Mouse (Mus musculus): ENCODE measurements around the gene Adora3. TPM values are rescaled to one million over a fixed set of nuclear protein-coding genes. Genes with fewer than 3 reads are reported as not detected.

Adora3 gene
- polyA plus RNA-seq, 1 experiment from 2014 or later, result 0.90 TPM

GRCm38 (mm10) chr3:105927561-105928194 is 57.0 kb downstream of the Adora3 start:
- H3K4me2 ChIP-seq (replicated peaks), result no peak overlapping the region
- H3K27ac ChIP-seq, result no peak overlapping the region
- ATAC-seq (ENCODE audit: low FRiP score, low read depth), result no peak
- H3K4me1 ChIP-seq, result no peaks in the 10 kb centered on the region
- H3K9ac ChIP-seq, result no peak overlapping the region
- no peaks in the 10 kb centered on the region for H3K9me3 ChIP-seq
- H3K27me3 ChIP-seq, result no peaks in the 10 kb centered on the region
- WGBS, result 78% methylated on average over 7 of the region's 7 CpGs
- H3K36me3 ChIP-seq, result no peaks in the 10 kb centered on the region
- no peak overlapping the region for H3K4me3 ChIP-seq

- H3K27me3 ChIP-seq, result no peaks in the 10 kb centered on the region
- H3K27ac ChIP-seq, result no peak overlapping the region
- H3K9me3 ChIP-seq, result no peaks in the 10 kb centered on the region
- H3K4me1 ChIP-seq, result no peaks in the 10 kb centered on the region
- no peak overlapping the region for H3K9ac ChIP-seq
- no peak for ATAC-seq (ENCODE audit: low FRiP score, low read depth)
- 89% methylated on average over 3 of the region's 3 CpGs for WGBS
- no peak overlapping the region for H3K4me3 ChIP-seq
- H3K36me3 ChIP-seq, result no peaks in the 10 kb centered on the region
- H3K4me2 ChIP-seq (replicated peaks), result no peak overlapping the region
Measured at GRCm38 (mm10) chr3:105928195-105928569, 57.5 kb downstream of the Adora3 start.

GRCm38 (mm10) chr3:105928781-105929180 is 58.1 kb downstream of the Adora3 start:
- Histone ChIP-seq H3K9ac (no peak overlapping the region), H3K27me3 (no peaks in the 10 kb centered on the region), H3K27ac (no peak overlapping the region), H3K9me3 (no peaks in the 10 kb centered on the region), H3K4me2 (replicated peaks) (no peak overlapping the region), H3K4me3 (no peak overlapping the region), H3K36me3 (no peaks in the 10 kb centered on the region), H3K4me1 (no peaks in the 10 kb centered on the region)
- no peak for ATAC-seq (ENCODE audit: low FRiP score, low read depth)
- WGBS, result 86% methylated on average over 6 of the region's 6 CpGs

- no peak overlapping the region for H3K27ac ChIP-seq
Measured at GRCm38 (mm10) chr3:105929821-105930220, 59.2 kb downstream of the Adora3 start.

GRCm38 (mm10) chr3:105931095-105931494 is 60.4 kb downstream of the Adora3 start:
- H3K9ac ChIP-seq, result no peak overlapping the region
- no peaks in the 10 kb centered on the region for H3K9me3 ChIP-seq
- H3K36me3 ChIP-seq, result no peaks in the 10 kb centered on the region; the same call in 1 of the 2 replicates
- no peak overlapping the region for H3K27ac ChIP-seq
- no peak for ATAC-seq (ENCODE audit: low FRiP score, low read depth)
- H3K4me3 ChIP-seq, result no peak overlapping the region
- WGBS, result 91% methylated on average over 2 of the region's 2 CpGs
- no peaks in the 10 kb centered on the region for H3K4me1 ChIP-seq
- H3K4me2 ChIP-seq (replicated peaks), result no peak overlapping the region
- no peaks in the 10 kb centered on the region for H3K27me3 ChIP-seq

More at GRCm38 (mm10) chr3:105929821-105930220, 59.2 kb downstream of the Adora3 start:
- no peak overlapping the region for H3K4me2 ChIP-seq (replicated peaks)
- H3K9ac ChIP-seq, result no peak overlapping the region
- H3K36me3 ChIP-seq, result no peaks in the 10 kb centered on the region; the same call in 1 of the 2 replicates
- ATAC-seq (ENCODE audit: low FRiP score, low read depth), result no peak
- WGBS, result 83% methylated on average over 7 of the region's 7 CpGs
- H3K27me3 ChIP-seq, result no peaks in the 10 kb centered on the region
- no peak overlapping the region for H3K4me3 ChIP-seq
- H3K9me3 ChIP-seq, result no peaks in the 10 kb centered on the region
- H3K4me1 ChIP-seq, result no peaks in the 10 kb centered on the region

- no peaks in the 10 kb centered on the region for H3K9me3 ChIP-seq
- H3K27ac ChIP-seq, result no peak within 1 kb of the TSS
- 79% methylated on average over 8 of the region's 8 CpGs for WGBS
- no peak within 1 kb of the TSS for H3K9ac ChIP-seq
- ATAC-seq (ENCODE audit: low FRiP score, low read depth), result no peak
- no peaks in the 10 kb centered on the region for H3K4me1 ChIP-seq
- H3K4me2 ChIP-seq (replicated peaks), result no peak within 1 kb of the TSS
- H3K27me3 ChIP-seq, result no peaks in the 10 kb centered on the region
- peaks cover 6% of the 10 kb centered on the region for H3K36me3 ChIP-seq
- no peak within 1 kb of the TSS for H3K4me3 ChIP-seq
Measured at GRCm38 (mm10) chr3:105932240-105933071, 61.8 kb downstream of the Adora3 start, which contains the start of gene I830077J02Rik. I830077J02Rik (minus strand) TSS chr3:105932664.

GRCm38 (mm10) chr3:105933926-105934325 is 63.3 kb downstream of the Adora3 start:
- no peaks in the 10 kb centered on the region for H3K4me1 ChIP-seq
- no peaks in the 10 kb centered on the region for H3K9me3 ChIP-seq
- no peak for ATAC-seq (ENCODE audit: low FRiP score, low read depth)
- H3K9ac ChIP-seq, result no peak overlapping the region
- H3K27me3 ChIP-seq, result no peaks in the 10 kb centered on the region
- H3K4me3 ChIP-seq, result no peak overlapping the region
- H3K27ac ChIP-seq, result no peak overlapping the region
- peaks cover 10% of the 10 kb centered on the region for H3K36me3 ChIP-seq
- no peak overlapping the region for H3K4me2 ChIP-seq (replicated peaks)
- 92% methylated on average over 6 of the region's 6 CpGs for WGBS

- Histone ChIP-seq H3K9ac (no peak overlapping the region), H3K4me3 (no peak overlapping the region), H3K4me1 (no peaks in the 10 kb centered on the region), H3K36me3 (peaks cover 15% of the 10 kb centered on the region), H3K27ac (no peak overlapping the region), H3K9me3 (no peaks in the 10 kb centered on the region), H3K27me3 (no peaks in the 10 kb centered on the region), H3K4me2 (replicated peaks) (no peak overlapping the region)
- no peak for ATAC-seq (ENCODE audit: low FRiP score, low read depth)
- 81% methylated on average over 5 of the region's 5 CpGs for WGBS
Measured at GRCm38 (mm10) chr3:105935033-105935432, 64.4 kb downstream of the Adora3 start.

GRCm38 (mm10) chr3:105936111-105936510 is 65.5 kb downstream of the Adora3 start:
- H3K4me3 ChIP-seq, result no peak overlapping the region
- no peak overlapping the region for H3K9ac ChIP-seq
- ATAC-seq (ENCODE audit: low FRiP score, low read depth), result no peak
- no peaks in the 10 kb centered on the region for H3K4me1 ChIP-seq
- peaks cover 25% of the 10 kb centered on the region for H3K36me3 ChIP-seq
- no peaks in the 10 kb centered on the region for H3K9me3 ChIP-seq
- no peaks in the 10 kb centered on the region for H3K27me3 ChIP-seq
- 92% methylated on average over 4 of the region's 4 CpGs for WGBS
- no peak overlapping the region for H3K4me2 ChIP-seq (replicated peaks)
- no peak overlapping the region for H3K27ac ChIP-seq

GRCm38 (mm10) chr3:105951348-105951747 is 80.7 kb downstream of the Adora3 start:
- no peak overlapping the region for H3K4me3 ChIP-seq
- H3K9me3 ChIP-seq, result no peaks in the 10 kb centered on the region
- H3K4me1 ChIP-seq, result 0 out of 2 replicates have a peak, but pooled peaks cover 2% of the 10 kb centered on the region
- H3K27me3 ChIP-seq, result no peaks in the 10 kb centered on the region
- H3K27ac ChIP-seq, result no peak overlapping the region
- no peak overlapping the region for H3K9ac ChIP-seq
- WGBS, result 97% methylated on average over 7 of the region's 7 CpGs
- no peak for ATAC-seq (ENCODE audit: low FRiP score, low read depth)
- peaks cover 69% of the 10 kb centered on the region for H3K36me3 ChIP-seq
- no peak overlapping the region for H3K4me2 ChIP-seq (replicated peaks)

- Histone ChIP-seq H3K4me1 (peaks cover 32% of the 10 kb centered on the region), H3K27me3 (no peaks in the 10 kb centered on the region), H3K4me3 (no peak overlapping the region), H3K9ac (peak overlapping the region; percentile 96; the same call in 1 of the 2 replicates), H3K9me3 (no peaks in the 10 kb centered on the region; the same call in 1 of the 2 replicates), H3K4me2 (replicated peaks) (peak overlapping the region; percentile 87; the same call in 1 of the 2 replicates), H3K27ac (no peak overlapping the region), H3K36me3 (peaks cover 43% of the 10 kb centered on the region)
- ATAC-seq (ENCODE audit: low FRiP score, low read depth), result no peak
- 91% methylated on average over 1 of the region's 1 CpGs for WGBS
Measured at GRCm38 (mm10) chr3:105957235-105957634, 86.6 kb downstream of the Adora3 start.

- 51% methylated on average over 5 of the region's 5 CpGs for WGBS
- Histone ChIP-seq H3K27ac (no peak overlapping the region), H3K9me3 (no peaks in the 10 kb centered on the region; the same call in 1 of the 2 replicates), H3K4me2 (replicated peaks) (peak overlapping the region; percentile 87), H3K4me3 (peak overlapping the region; percentile 95), H3K9ac (peak overlapping the region; percentile 96), H3K4me1 (peaks cover 32% of the 10 kb centered on the region), H3K27me3 (no peaks in the 10 kb centered on the region), H3K36me3 (peaks cover 43% of the 10 kb centered on the region)
- no peak for ATAC-seq (ENCODE audit: low FRiP score, low read depth)
Measured at GRCm38 (mm10) chr3:105958204-105958603, 87.5 kb downstream of the Adora3 start.
